Mouse (Mus musculus) fat pad, adult 2 months (tissue): ENCODE data around the gene Hdac10.

Experiments
- DNase-seq: peaks from one replicate; pipeline ENCODE4 v3.0.0-alpha.2; 2011; ENCODE audit warnings: low read depth, low spot score; ENCODE audit errors: extremely low read depth

Hdac10 gene

DNA sequence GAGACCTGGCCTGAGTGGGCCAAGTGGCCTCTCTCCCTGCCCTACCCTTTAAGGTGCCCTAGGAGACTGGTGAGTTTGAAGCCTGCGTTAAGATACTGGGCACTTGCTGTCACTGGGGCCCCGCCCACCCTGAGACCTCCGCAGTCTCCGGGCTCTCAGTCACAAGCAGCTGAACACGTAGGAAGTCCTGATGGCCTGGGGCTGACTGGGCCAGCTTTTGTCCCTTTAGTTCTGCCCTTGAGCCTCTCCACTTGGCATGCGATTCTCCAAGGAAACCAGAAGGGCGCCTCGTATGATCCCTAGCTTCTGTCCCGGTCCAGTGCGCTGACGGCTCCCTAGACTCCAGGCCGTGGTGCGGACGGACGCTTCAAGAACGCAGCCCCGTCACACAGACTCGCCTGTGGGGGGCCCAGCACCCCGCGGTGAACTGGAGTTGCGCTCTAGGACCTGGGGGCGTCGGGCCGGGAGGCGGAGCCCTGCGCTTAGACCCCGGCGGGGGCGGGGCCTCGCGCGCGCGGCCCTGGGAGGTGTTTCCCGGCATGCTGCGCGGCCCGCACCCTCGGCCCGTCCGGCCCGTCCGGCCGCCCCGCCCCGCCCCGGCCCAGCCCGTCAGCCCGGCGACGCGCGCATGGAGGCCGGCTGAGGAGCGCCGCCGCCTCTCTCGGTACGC is 52.9 kb downstream of the Hdac10 start:
- no peak for DNase-seq

DNA sequence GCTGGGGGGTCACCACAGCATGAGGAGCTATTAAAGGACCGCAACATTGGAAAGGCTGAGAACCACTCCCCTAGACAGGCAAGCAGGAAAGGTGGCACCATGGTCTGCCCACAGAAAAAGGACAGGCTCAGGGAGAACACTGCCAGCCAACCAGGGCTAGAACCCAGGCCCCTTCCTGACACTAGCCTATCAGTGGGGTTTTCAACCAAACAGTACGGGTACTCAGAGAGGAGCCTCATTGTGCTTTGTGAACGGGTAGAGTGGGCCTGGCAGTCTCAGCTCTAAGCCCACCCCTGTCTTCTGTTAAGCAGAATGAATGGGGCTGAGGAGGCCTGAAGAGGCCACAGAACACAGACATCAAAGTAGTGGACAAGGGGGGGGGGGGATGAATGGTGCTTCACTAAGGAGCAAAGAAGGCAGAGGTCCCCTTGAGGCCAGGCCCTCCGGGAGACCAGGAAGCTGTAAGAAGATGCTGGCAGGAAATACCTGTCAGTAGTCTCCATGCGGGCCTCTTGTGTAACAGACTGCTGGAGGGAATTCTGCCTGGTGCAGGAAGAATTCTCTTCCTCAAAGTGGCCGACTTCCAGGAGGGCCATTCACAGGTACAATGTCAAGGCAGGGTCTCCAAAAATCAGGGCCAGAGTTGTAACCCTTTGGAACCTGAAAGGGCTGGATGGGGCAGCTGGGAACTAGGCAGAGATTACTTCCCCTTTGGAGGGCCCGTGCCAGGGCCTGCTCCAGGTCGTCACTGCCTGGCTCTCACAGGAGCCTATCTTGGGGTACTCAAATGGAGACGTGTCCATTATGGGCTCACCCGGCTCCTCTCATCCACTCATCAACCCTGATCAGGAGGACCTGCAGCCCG is 53.7 kb downstream of the Hdac10 start, which contains the start of gene Trabd:
Gene Trabd, plus strand, starts transcription at position 512 of the 865 bp plus-strand sequence.
- DNase-seq: no peak

DNA sequence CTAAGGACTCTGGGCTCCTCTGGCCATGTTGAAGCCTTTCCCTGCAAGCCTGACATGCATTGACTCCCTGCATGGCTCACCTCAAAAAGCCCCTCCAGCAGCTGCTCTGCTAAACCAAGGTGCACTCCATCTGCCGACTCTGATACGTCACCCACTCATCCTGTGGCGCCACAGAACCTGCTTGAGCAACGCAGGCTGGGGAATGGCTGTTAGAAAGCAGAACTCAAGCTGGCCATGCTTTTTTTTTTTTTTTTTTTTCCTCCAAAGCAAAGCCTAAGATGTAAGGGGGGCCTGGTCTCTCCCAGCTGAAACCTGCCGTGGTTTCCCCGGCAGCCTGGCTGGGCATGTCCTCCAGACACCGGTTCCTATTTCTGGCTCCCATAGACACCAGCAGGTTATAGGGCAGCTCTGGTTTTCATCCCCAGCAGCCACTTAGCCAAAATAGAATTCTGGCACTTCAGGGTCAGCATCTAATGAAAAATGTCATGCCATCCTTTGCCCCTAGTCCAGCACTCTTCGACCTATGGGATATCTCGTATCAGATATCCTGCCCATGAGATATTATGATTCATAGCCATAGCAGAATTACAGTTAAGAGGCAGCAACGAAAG is 54.4 kb downstream of the Hdac10 start:
- no peak for DNase-seq
